Mouse (Mus musculus): ENCODE measurements around the gene 1190007I07Rik.

GRCm38 (mm10) chr10:82622235-82622634 is 793 bp downstream of the 1190007I07Rik start:
- TF ChIP-seq CTCF (IDR thresholded peaks at IDR 0.05; ENCODE audit: extremely low read depth, insufficient read length, insufficient replicate concordance, low read depth, low read length) (no peak), POLR2A (IDR thresholded peaks at IDR 0.05; ENCODE audit: low read depth, low read length) (no peak)

All from small intestine, adult 2 months (tissue).